Mouse (Mus musculus) E14TG2a.4 (cell line): ENCODE results near the gene Timm9.
"Not testable (repeated sequence)": the region's sequence is repeated elsewhere in the genome, so short reads cannot be mapped to it uniquely, and the experiment has no call there.

Experiments
- CTCF ChIP-seq: conservative IDR thresholded peaks from 2 replicates; pipeline ENCODE4 v1.5.1; 2014; ENCODE audit warnings: low read length
- NANOG ChIP-seq: IDR thresholded peaks from 2 replicates; pipeline ENCODE4 v1.6.1; 2014; ENCODE audit warnings: borderline replicate concordance, low read length, mixed read lengths

DNA sequence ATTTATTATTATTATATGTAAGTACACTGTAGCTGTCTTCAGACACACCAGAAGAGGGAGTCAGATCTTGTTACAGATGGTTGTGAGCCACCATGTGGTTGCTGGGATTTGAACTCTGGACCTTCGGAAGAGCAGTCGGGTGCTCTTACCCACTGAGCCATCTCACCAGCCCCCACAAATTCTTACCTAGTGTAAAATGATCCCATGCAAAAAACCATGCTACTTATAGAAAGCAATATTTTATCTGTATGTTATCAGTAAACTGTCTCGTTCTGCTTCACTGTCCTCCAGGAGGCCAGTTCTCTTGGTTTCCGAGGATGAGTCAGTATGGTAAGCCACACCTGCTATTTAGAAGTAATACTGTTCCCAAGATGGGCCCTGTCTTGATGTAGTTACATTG, 32.2 kb downstream of the Timm9 start:
- TF ChIP-seq CTCF, NANOG: not testable (repeated sequence)
